Mouse (Mus musculus): ENCODE measurements around the gene Lpar5.

- no peak for TF ChIP-seq POLR2A (IDR thresholded peaks at IDR 0.05; ENCODE audit: insufficient read depth, low read depth, low read length)
- TF ChIP-seq CTCF (IDR thresholded peaks at IDR 0.05; ENCODE audit: insufficient read depth, low read depth, low read length), result no peak
Observed at GRCm38 (mm10) chr6:125092372-125092771, 24.7 kb downstream of the Lpar5 start.

Data from olfactory bulb, adult 2 months (tissue).